Mouse (Mus musculus) olfactory bulb, adult 2 months (tissue): ENCODE measurements at regions not wholly inside any gene's neighbourhood (a gene's known extent, or its start where the extent isn't known, plus 50 kb on each side); places are given as distances from the start of the nearest gene placed in this dataset.

Experiments
- CTCF ChIP-seq: fragments of 200-500 bp; IDR thresholded peaks from 2 replicates; pipeline ENCODE4 v1.5.1; 2012; ENCODE audit warnings: low read depth, mild to moderate bottlenecking, low read length, moderate library complexity; ENCODE audit not compliant: insufficient read depth
- POLR2A ChIP-seq: fragments of 200-500 bp; IDR thresholded peaks from 2 replicates; pipeline ENCODE4 v1.6.1; 2012; ENCODE audit warnings: mild to moderate bottlenecking, low read depth, low read length, moderate library complexity; ENCODE audit not compliant: insufficient read depth

DNA sequence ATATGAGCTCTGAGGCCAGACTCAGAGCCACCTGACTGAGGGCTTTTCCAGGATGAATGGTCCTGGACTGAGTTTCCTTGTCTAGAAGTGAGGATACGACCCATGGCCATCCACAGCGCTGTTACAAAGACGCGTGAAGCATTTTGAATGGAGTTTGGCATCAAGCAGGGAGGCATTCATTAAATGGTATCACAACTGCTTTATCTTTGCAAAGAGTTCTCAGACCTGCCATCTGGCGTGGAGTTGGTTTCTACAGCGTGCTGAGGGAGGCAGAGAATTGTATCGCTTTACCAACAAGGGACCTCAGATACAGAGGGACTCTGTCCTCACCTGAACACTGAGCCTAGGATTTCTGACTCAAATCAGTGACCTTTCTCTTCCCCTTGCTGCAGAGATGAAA lies 51.9 kb upstream of the Car12 start:
- TF ChIP-seq POLR2A, result no peak
- TF ChIP-seq CTCF, result no peak
